Mouse (Mus musculus) adrenal gland, postnatal 10 days (tissue): ENCODE results near the gene Dnah3. TPM values are rescaled to one million over a fixed set of nuclear protein-coding genes. Genes with fewer than 3 reads are reported as not detected.

Experiments used
- DNase-seq: peaks from one replicate; pipeline ENCODE4 v3.0.0; 2021; ENCODE audit warnings: mixed read lengths
- total RNA-seq, 2 experiments: library from RNA; stranded (reverse); gene quantifications; 2 replicates each; pipeline ENCODE4 v1.2.3; 2021

Dnah3 gene
- total RNA-seq, 2 experiments from 2014 or later, result 0.12 TPM; not detected in 1

- DNase-seq, result no peak
These were observed 41.1 kb downstream of the Dnah3 start for GRCm38 (mm10) chr7:120054016-120054415.

- DNase-seq, result no peak
These were observed 44.6 kb downstream of the Dnah3 start for GRCm38 (mm10) chr7:120050447-120050846.

GRCm38 (mm10) chr7:120043990-120044389 lies 51.1 kb downstream of the Dnah3 start:
- DNase-seq, result no peak

- DNase-seq, result no peak
These were observed 58.7 kb downstream of the Dnah3 start for GRCm38 (mm10) chr7:120036422-120036821.

- DNase-seq, result no peak
These were observed 60.1 kb downstream of the Dnah3 start for GRCm38 (mm10) chr7:120034996-120035395.

- DNase-seq, result no peak
These were observed 60.5 kb downstream of the Dnah3 start for GRCm38 (mm10) chr7:120034566-120034965.

GRCm38 (mm10) chr7:120028669-120029068 lies 66.4 kb downstream of the Dnah3 start:
- no peak for DNase-seq

GRCm38 (mm10) chr7:119997066-119997465 lies 98.0 kb downstream of the Dnah3 start:
- DNase-seq, result peak; percentile 51

GRCm38 (mm10) chr7:119985279-119985912 lies 109.7 kb downstream of the Dnah3 start:
- no peak for DNase-seq

GRCm38 (mm10) chr7:119980170-119980569 lies 114.9 kb downstream of the Dnah3 start:
- DNase-seq, result no peak

- DNase-seq, result no peak
These were observed 116.5 kb downstream of the Dnah3 start for GRCm38 (mm10) chr7:119978576-119978975.

- DNase-seq, result no peak
These were observed 117.5 kb downstream of the Dnah3 start for GRCm38 (mm10) chr7:119977574-119977973.

GRCm38 (mm10) chr7:119976256-119976655 lies 118.8 kb downstream of the Dnah3 start:
- peak; percentile 44 for DNase-seq

- no peak for DNase-seq
These were observed 120.9 kb downstream of the Dnah3 start for GRCm38 (mm10) chr7:119974214-119974613.

- DNase-seq, result no peak
These were observed 125.8 kb downstream of the Dnah3 start for GRCm38 (mm10) chr7:119969320-119969719.

GRCm38 (mm10) chr7:119965651-119966395 lies 129.3 kb downstream of the Dnah3 start:
- DNase-seq, result peak; percentile 28

GRCm38 (mm10) chr7:119965205-119965604 lies 129.9 kb downstream of the Dnah3 start:
- no peak for DNase-seq

GRCm38 (mm10) chr7:119961107-119961506 lies 134.0 kb downstream of the Dnah3 start:
- peak; percentile 72 for DNase-seq

GRCm38 (mm10) chr7:119960546-119960945 lies 134.5 kb downstream of the Dnah3 start:
- peak; percentile 53 for DNase-seq

- DNase-seq, result no peak
These were observed 135.1 kb downstream of the Dnah3 start for GRCm38 (mm10) chr7:119960006-119960405.

GRCm38 (mm10) chr7:119959491-119959890 lies 135.6 kb downstream of the Dnah3 start:
- peak; percentile 8 for DNase-seq

GRCm38 (mm10) chr7:119959091-119959490 lies 136.0 kb downstream of the Dnah3 start:
- peak; percentile 32 for DNase-seq

- no peak for DNase-seq
These were observed 137.7 kb downstream of the Dnah3 start for GRCm38 (mm10) chr7:119957421-119957820.

- no peak for DNase-seq
These were observed 141.0 kb downstream of the Dnah3 start for GRCm38 (mm10) chr7:119954047-119954446.
